Mouse (Mus musculus) brain, adult 2 months (tissue): ENCODE results near the gene Smco2.

Experiments
- DNase-seq: peaks from one replicate; pipeline ENCODE4 v3.0.0; 2011; ENCODE audit warnings: low read depth, low spot score

The Smco2 gene

DNA sequence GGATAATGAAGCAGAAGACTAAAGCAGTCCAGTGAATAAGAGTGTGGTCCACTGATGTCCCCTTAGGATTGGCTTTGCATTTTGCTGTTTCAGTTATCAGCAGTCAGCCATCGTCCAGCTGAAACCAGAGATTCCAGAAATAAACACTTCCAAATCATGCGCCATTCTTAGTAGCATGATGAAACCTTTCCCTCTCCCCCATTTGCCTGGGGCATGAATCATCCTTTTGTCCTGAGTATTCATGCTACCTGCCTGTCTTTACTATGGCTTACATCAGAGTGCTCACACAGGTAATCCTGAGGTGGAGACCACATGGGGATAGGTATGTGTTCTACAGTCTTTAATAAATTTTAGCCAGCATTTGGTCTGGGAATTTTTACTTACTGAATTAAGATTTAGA, 49.7 kb downstream of the Smco2 start:
- no peak for DNase-seq

DNA sequence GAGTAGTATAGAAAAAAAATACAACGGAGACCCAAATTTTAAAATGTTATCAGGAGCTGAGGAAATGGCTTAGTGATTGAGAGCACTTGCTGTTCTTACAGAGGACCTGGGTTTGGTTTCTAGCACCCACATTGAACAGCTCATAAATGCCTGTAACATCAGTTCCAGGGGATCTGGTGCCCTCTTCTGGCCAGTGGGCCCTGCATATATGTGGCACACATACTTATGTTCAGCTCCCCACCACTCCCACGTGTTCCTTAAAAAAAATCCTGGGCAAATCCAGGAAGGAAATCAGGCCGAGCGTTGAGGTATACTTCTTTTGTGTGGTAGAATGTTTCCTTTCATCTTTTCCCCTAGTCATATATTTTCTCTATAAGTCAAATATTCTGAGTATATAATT, 52.0 kb downstream of the Smco2 start:
- DNase-seq = no peak

DNA sequence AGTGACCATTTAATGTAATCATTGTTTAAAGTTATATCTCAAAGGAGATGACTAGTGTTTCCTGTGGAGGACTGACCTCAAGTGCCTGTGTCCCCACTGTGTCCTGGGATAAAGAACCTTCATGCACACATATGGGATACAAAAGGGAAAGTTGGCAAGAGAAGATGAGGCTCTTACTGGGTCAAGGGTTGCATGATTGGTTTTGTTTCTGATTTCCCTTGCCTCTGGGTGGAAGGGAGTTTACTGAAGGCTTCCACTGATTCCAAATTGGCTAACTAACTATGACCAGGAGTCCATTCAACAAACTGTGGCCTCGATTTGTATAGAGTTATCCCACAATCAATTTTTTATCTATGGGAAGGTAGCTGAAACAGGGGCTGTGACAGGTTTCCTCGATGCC, 53.7 kb downstream of the Smco2 start:
- DNase-seq = no peak

DNA sequence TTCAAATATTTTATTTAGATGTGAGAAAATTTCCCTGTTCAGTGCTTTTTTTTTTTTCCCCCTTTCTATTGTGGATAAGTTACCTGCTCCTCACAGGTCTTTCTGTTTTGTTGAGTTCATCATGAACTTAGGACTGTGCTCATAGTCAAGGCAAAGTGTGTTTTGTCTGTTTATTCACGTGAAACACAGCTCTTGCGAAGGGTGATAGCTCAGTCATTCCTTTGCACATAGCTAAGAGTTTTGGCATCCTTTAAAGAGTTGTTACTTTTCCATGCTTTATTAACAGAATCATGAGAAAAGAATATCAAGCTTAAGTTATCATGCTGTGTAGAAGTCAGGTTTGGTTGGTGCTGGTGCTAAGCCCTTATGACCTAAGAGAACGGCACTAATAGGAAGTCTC, 54.8 kb downstream of the Smco2 start:
- DNase-seq = no peak

DNA sequence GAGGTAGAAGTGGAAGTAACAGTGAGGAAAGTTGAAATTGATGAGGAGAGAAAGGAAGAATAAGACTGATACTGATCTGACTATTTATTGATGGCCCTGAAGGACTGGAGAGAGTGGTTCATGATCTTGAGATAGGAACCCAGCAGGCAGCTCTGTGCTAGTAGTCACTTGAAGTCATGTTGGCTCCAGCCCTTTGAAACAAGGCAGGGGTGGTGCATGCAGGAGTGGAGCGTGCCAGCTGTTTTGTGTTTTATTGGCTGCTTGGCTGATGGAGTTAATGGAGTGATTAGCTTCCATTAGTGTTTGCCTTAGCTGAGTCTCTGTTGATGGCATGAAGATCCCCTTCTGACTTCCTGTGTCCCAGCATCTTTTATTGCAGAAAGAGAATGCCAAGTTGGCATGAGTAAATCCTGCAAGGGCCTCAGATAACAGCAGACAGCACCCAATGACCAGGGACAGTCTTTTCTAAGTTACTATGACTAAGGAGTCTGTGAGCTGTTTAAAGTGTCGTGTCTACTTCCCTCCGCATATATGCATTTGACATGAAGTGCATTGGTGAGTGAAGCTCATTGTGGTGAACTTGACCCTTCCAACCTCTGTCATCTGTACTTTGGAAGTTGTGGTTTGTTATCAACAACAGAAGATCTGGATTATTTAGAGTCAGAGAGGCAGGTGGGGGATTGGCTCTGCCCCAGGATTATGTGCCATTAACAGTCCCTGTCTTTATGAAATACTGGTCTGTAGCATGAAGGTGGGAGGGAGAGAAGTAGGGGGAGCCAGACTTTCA, 56.3 kb downstream of the Smco2 start:
- no peak for DNase-seq

DNA sequence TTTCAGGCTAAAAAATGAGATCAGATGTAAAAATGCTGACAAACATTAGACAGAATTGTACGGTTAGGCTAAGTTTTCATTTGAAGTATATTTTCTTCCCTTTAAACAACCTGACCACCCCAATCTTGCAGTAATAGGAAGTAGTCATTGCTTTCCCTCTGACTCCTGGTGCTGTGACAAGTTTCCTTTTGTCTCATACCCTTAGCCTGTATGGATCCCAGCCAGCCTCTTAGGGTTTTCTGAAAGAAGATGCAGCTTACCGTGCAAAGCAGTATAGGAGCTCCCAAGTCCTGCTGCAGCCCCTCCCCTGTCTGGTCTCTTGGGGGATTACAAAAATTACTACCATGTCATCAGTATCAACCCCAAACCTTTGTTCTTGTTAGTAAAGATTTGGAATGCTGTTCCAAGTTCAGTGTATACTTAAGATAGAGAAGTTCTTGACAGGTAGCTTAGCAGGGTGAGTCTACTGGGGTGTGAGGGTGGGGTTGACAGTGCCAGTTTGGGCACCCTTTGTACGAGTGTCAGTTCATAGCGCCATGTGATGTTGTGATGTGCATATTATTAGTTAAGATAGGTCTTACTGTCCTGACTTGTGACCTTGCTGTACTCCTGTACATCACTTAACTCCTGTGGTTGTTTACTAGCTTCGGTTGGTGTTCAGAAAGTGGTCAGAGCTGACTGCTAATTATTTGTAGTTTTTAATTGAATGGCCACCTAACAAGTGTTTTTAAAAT, 57.3 kb downstream of the Smco2 start:
- no peak for DNase-seq

DNA sequence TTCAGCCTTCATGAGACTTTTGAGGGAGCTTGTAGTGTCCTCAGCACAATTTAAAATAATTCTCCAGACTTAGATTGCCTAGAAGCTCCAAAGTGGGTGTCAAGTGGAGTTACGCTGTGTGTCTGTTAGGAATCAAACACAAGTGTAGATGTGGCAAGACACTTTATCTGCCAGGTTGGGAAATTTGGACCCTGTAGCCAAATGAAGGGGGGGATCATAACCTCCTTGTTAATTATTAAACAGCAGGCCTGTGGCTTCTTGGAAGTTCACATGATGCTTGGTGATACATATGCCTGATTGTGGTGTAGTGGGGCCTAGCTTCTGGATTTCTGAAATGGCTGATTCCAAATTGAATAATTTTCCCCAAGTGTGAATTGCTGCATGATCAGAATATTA, 57.9 kb downstream of the Smco2 start:
- no peak for DNase-seq

DNA sequence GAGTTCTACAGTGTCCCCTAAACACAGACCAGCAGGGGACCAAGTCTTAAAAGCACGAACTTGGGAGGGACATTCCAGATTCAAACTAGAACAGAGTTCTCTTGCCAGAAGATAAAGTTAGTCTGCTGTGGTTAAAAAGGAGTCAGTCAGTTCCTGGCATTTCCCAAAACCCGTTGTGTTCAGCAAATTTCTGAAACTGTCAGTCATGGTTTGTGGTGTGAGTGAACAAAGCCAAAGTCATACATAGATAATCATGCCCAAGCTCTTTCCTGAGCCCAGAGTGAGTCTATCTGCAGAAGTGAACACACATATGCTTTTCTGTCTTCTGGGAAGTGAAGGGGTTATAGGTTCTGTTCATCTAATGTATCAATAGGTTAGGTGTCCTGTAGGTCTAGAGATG, 58.9 kb downstream of the Smco2 start:
- no peak for DNase-seq

DNA sequence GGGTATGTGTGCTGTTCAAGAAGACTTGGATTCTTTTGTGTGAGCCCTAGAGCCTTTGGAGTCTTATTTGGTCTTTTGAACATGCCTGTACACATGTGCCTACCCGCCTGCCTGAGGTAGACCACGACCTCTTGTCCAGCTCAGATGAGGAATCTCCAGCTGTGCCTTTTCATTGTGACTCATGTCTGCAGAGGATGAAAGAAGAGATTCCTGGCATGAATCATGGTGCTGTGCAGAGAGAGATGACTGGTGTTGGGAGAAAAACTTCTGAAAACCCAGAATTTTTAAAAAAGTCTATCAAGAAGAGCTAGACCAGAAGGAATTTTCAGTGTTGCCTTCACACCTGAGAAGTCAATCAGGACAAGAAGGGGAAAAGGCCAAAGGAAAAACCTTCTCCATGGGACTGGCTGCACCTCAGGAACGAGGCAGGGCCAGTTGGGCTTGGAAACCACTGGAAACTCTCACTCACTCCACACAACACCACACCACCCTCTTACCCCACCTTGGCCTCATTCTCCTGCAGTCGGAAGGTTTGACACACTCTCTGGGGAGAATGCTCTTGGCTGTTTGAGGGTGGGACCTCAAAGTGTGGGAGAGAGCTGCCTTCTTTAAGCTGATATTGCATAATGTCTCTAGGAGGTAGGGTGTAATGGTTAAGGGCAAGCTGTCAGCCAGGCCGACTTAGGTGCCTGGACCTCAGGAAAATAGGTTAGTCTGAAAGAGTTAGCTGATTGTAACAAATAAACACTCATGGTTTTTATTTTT, 60.0 kb downstream of the Smco2 start:
- DNase-seq = peak; percentile 69

DNA sequence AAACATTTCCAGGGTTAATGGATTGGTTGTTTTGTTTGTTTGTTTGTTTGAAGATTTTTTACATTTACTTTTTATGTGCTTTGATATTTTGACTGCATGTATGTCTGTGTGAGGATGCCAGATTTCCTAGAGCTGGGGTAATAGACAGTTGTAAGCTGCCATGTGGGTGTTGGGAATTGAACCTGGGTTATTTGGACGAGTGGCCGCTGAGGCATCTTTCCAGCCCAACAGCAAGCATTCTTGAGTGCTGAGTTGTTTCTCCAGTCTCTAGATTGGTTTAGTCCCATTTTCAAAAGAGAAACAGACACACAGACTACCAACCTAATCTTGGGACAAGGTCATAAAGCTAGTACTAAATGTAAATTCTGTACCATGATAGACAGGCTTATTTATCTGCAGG, 60.9 kb downstream of the Smco2 start:
- DNase-seq = no peak

DNA sequence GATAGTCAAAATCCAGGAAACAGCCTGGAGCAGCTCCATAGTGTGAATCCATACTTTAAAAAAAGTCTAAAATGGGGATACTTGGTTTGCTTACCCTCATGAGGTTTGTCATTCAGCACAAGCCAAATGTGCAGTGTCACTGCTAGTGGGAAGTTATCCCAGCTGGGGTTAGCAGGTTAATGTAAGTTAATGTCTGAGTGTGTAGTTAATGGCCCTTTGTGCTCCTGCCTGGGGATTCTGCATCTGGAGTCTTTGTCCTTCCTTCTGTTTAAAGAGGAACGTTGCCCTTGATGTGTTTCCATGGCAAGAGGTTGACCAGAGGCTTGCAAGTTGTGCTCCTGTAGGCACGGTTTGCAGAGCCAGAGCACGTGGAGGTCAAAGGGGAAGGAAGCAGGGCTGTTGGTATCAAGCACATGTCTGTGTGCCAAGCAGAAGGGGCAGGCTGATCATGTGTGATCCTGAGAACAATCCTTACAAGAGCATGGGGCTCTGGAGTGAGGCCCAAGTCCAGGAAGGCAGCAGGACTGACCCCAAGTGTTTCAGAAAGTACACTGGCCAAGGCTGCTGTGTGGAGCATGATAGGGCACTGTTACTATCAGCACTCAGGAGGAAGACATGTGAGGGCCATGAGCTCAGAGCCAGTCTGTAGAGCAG, 63.1 kb downstream of the Smco2 start:
- DNase-seq = no peak

DNA sequence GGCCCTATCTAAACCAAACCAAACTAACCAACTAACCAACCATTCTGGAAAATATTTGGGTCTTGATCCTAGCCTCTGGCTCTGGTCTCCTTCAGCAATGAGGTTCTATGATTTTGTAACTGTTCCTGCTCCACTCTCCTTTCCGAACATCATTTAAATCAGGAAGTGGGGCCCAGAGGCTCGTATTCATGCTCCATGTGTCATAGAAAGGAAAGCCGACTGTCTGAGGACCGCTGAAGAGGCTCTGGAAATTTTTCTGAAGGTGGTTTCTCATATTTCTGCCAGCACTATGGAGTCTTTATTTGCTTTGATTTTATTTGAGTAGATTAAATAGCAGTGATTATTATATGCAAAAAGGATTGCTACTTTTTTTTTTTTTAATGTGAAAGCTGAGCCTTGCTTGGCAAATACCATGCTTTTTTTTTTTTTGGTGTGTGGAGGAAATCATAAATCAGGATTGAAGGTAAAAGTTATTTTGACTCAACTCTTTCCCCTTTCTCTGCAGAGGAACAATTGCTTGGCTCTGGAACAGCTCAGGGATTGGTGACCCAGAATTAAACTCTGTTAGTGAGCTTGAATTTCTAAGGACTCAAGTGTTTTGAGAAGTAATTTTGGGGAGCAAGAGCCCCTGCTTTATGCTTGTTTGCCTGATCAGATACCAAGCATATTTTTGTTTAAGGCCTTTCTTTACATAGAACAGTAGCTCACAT, 63.7 kb downstream of the Smco2 start:
- DNase-seq = no peak

DNA sequence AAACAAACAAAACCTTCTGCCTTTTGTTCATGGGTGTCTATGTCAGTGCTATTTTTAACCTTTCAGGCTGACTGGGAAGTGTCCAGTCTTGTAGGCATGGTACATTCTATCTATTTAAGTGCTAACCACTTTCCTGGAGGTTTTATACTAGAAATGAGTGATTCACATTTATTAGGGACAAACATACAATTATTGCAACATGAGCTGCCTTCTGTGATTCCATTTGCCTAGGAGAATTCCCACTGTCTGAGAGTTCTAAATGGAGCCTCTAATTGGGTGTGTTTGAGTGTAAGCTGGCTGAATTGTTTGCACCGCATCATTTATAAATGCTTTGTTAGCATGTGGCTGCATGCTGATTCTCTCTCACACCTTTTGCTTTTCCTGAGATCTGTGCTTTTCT, 65.9 kb downstream of the Smco2 start:
- DNase-seq = no peak

DNA sequence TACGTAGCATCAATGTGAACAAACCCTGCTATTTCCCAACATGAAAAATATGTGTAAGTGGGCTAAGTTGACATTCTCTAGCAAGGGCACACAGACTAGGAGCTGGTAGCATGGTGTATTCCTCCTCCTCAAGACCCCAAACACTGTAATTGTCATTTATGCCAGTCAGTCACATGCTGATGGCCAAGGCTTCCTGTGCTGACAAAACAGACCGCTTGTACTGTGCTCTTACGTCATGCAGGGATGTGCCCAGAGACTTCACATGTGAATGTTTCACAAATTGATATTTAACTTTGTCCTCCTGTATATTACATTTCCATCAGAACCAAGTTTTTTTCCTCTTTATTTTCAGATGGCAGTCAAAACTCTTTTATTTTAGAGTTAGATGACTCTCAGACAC, 67.5 kb downstream of the Smco2 start:
- DNase-seq = no peak

DNA sequence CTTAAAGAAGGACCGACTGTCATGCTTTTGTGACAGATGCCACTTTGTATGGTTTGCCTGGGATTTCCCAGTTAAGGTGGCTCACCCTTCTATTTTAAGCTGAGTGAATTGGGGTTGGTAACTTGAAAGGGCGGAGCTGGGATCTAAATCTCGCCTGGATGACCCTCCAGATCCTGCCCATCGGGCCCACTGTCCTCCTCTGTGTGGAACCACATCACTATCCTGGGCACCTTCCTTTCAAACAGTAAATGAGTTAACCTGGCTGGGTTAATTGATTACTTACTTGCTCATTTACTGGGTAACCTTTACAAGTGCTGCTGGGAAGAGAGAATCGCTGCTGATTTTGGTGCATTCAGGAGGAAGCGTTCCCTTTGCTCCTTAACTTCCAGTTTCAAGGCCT, 68.4 kb downstream of the Smco2 start:
- DNase-seq = no peak
